Mouse (Mus musculus) right cerebral cortex, adult 18-20 months (tissue): Measurements from ENCODE around the gene Spc24.

Experiments used
- DNase-seq: peaks from one replicate; pipeline ENCODE4 v3.0.0; 2022; ENCODE audit warnings: mixed read lengths

The Spc24 gene

DNA sequence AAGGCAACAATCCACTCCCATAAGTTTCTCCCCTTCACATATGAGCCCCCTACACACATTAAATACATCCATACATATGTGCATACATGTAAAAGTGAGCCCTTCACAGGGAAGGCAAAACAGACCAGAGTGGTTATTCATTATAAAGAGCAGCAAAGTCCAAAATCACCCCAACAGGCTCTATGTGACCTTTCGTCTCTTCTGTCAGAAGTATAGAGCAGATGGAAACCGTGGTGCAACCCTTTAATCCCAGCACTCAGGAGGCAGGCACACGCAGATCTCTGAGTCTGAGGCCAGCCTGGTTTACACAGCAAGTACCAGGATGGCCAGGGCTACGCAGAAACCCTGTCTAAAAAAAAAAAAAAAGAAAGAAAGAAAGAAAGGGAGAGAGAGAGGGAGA, 54.0 kb downstream of the Spc24 start:
- DNase-seq, result no peak
